Mouse (Mus musculus): Measurements from ENCODE around the gene Fam217a. TPM values are rescaled to one million over a fixed set of nuclear protein-coding genes. Genes with fewer than 3 reads are reported as not detected.
"Not testable (repeated sequence)": the region's sequence is repeated elsewhere in the genome, so short reads cannot be mapped to it uniquely, and the experiment has no call there.

Gene Fam217a
- polyA plus RNA-seq, 1 experiment from 2014 or later = 0.59 TPM

GRCm38 (mm10) chr13:34963511-34964397 is 39.6 kb upstream of the Fam217a start, which contains the start of gene Eci3:
Eci3 (minus strand) TSS chr13:34963810.
- Histone ChIP-seq H3K4me2 (replicated peaks; ENCODE audit: low read depth) (peak within 1 kb of the TSS; percentile 82), H3K36me3 (ENCODE audit: control insufficient read depth, insufficient read depth) (no peaks in the 10 kb centered on the region), H3K4me3 (ENCODE audit: low read depth, low read length) (peak within 1 kb of the TSS; percentile 48), H3K4me1 (replicated peaks; ENCODE audit: control insufficient read depth, insufficient read depth, low read length) (no peaks in the 10 kb centered on the region), H3K9me3 (ENCODE audit: control insufficient read depth) (no peaks in the 10 kb centered on the region), H3K27me3 (replicated peaks; ENCODE audit: control insufficient read depth, insufficient read depth, low read length) (no peaks in the 10 kb centered on the region), H3K9ac (ENCODE audit: low read depth, low read length) (peak within 1 kb of the TSS; percentile 42), H3K27ac (ENCODE audit: low read depth, low read length) (no peak within 1 kb of the TSS)
- no peak for TF ChIP-seq CTCF (IDR thresholded peaks at IDR 0.05; ENCODE audit: low read depth)
- WGBS = 3% methylated on average over 32 of the region's 32 CpGs
- peak; percentile 76 for ATAC-seq

GRCm38 (mm10) chr13:34960996-34961770 is 37.1 kb upstream of the Fam217a start:
- Histone ChIP-seq H3K27me3 (replicated peaks; ENCODE audit: control insufficient read depth, insufficient read depth, low read length) (no peaks in the 10 kb centered on the region), H3K4me3 (ENCODE audit: low read depth, low read length) (no peak overlapping the region), H3K9ac (ENCODE audit: low read depth, low read length) (no peak overlapping the region), H3K9me3 (ENCODE audit: control insufficient read depth) (no peaks in the 10 kb centered on the region), H3K4me2 (replicated peaks; ENCODE audit: low read depth) (no peak overlapping the region), H3K4me1 (replicated peaks; ENCODE audit: control insufficient read depth, insufficient read depth, low read length) (no peaks in the 10 kb centered on the region), H3K27ac (ENCODE audit: low read depth, low read length) (no peak overlapping the region), H3K36me3 (ENCODE audit: control insufficient read depth, insufficient read depth) (no peaks in the 10 kb centered on the region)
- WGBS = 88% methylated on average over 4 of the region's 4 CpGs
- no peak for ATAC-seq
- TF ChIP-seq CTCF (IDR thresholded peaks at IDR 0.05; ENCODE audit: low read depth) = no peak

DNA sequence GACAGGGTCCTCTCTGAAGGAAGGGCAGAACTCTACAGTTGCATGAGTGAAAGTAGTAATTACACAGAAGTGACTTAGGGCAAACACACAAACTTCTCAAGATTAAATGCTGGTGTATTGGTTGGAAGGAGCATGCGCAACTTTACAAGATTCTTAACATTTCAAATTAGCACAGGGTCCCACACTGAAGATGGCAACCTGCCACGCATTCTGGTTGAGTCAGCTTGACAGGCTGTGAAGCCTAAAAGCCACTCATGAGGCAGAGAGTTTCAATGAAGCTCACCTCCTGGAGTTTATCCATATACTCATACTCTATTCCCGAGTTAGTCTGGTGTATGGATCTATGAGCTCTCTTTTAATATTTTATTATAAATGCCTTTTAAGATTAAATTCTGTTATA is 34.0 kb upstream of the Fam217a start:
- H3K9ac ChIP-seq (ENCODE audit: low read depth, low read length); H3K4me1 ChIP-seq (replicated peaks; ENCODE audit: control insufficient read depth, insufficient read depth, low read length); H3K4me3 ChIP-seq (ENCODE audit: low read depth, low read length); ATAC-seq; H3K4me2 ChIP-seq (replicated peaks; ENCODE audit: low read depth); H3K36me3 ChIP-seq (ENCODE audit: control insufficient read depth, insufficient read depth); H3K9me3 ChIP-seq (ENCODE audit: control insufficient read depth); H3K27ac ChIP-seq (ENCODE audit: low read depth, low read length); H3K27me3 ChIP-seq (replicated peaks; ENCODE audit: control insufficient read depth, insufficient read depth, low read length): not testable (repeated sequence)
- WGBS = 88% methylated on average over 3 of the region's 3 CpGs

DNA sequence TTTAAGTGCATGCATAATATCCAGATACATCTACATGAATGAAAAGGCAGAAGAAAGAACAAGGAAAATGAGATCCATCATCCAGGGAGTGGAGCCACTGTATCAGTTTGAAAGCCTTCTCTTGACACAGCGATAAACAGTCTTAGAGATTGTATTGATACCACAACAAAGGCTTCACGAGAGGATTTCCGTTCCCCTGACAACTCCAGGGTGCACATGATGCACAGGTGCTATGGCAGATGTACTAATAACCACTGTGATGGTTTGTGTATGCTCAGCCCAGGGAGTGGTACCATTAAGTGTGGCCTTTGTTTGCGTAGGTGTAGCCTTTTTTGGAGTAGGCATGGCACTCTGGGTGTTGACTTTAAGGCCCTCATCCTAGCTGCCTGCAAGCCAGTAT is 32.8 kb upstream of the Fam217a start:
- TF ChIP-seq CTCF (IDR thresholded peaks at IDR 0.05; ENCODE audit: low read depth) = no peak
- no peak overlapping the region for H3K27ac ChIP-seq (ENCODE audit: low read depth, low read length)
- H3K9me3 ChIP-seq (ENCODE audit: control insufficient read depth) = no peaks in the 10 kb centered on the region
- WGBS = 70% methylated on average over 4 of the region's 4 CpGs
- no peaks in the 10 kb centered on the region for H3K36me3 ChIP-seq (ENCODE audit: control insufficient read depth, insufficient read depth)
- no peak overlapping the region for H3K4me2 ChIP-seq (replicated peaks; ENCODE audit: low read depth)
- no peaks in the 10 kb centered on the region for H3K27me3 ChIP-seq (replicated peaks; ENCODE audit: control insufficient read depth, insufficient read depth, low read length)
- no peaks in the 10 kb centered on the region for H3K4me1 ChIP-seq (replicated peaks; ENCODE audit: control insufficient read depth, insufficient read depth, low read length)
- no peak overlapping the region for H3K4me3 ChIP-seq (ENCODE audit: low read depth, low read length)
- no peak for ATAC-seq
- no peak overlapping the region for H3K9ac ChIP-seq (ENCODE audit: low read depth, low read length)

DNA sequence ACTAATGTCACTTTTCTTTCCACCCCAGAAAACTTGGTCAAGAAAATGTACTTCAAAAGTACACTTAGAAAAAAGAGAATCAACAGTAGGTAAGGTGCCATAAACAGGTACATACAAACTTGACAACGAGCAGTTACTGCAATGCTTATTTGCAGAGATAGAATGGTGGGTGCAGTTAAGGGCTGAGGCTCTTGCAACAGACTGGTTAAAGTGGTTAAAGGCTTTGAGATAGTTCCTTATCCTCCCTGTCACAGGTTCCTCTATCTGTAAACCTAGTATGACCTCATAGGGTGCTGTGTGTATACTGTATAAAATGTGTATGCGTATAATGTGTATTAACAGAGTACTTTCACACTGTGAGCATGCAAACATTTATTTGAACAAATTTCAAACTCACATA is 27.3 kb upstream of the Fam217a start:
- H3K36me3 ChIP-seq (ENCODE audit: control insufficient read depth, insufficient read depth); ATAC-seq; H3K9ac ChIP-seq (ENCODE audit: low read depth, low read length); H3K9me3 ChIP-seq (ENCODE audit: control insufficient read depth); H3K4me3 ChIP-seq (ENCODE audit: low read depth, low read length); H3K4me2 ChIP-seq (replicated peaks; ENCODE audit: low read depth); H3K27ac ChIP-seq (ENCODE audit: low read depth, low read length); H3K4me1 ChIP-seq (replicated peaks; ENCODE audit: control insufficient read depth, insufficient read depth, low read length); H3K27me3 ChIP-seq (replicated peaks; ENCODE audit: control insufficient read depth, insufficient read depth, low read length): not testable (repeated sequence)
- 68% methylated on average over 2 of the region's 2 CpGs for WGBS

DNA sequence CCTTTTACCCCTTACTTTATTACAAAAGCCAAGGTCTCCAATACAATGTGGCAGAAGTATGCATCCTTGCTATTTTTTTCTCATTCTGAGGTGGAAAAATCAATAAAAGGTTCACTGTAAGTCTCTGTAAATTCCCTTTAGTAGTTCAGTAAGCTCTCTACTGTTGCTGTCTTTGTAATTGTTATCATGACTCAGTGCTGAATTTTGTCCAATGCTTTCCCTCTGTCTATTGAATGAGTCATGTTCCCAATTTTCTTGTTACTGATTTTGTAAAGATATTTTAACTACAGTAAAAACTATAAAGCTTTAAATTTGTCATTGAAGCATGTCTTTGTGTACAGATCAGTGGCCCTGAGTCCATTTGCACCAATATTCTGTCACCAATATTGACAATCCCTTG is 18.3 kb upstream of the Fam217a start:
- Histone ChIP-seq H3K36me3 (ENCODE audit: control insufficient read depth, insufficient read depth) (no peaks in the 10 kb centered on the region), H3K9ac (ENCODE audit: low read depth, low read length) (no peak overlapping the region), H3K4me3 (ENCODE audit: low read depth, low read length) (no peak overlapping the region), H3K9me3 (ENCODE audit: control insufficient read depth) (no peaks in the 10 kb centered on the region), H3K4me2 (replicated peaks; ENCODE audit: low read depth) (no peak overlapping the region), H3K27ac (ENCODE audit: low read depth, low read length) (no peak overlapping the region), H3K27me3 (replicated peaks; ENCODE audit: control insufficient read depth, insufficient read depth, low read length) (no peaks in the 10 kb centered on the region), H3K4me1 (replicated peaks; ENCODE audit: control insufficient read depth, insufficient read depth, low read length) (no peaks in the 10 kb centered on the region)
- TF ChIP-seq CTCF (IDR thresholded peaks at IDR 0.05; ENCODE audit: low read depth) = no peak
- ATAC-seq = no peak

Measured in intestine, postnatal 0 days (tissue).